Mouse (Mus musculus): ENCODE measurements at regions not wholly inside any gene's neighbourhood (a gene's known extent, or its start where the extent isn't known, plus 50 kb on each side); places are given as distances from the start of the nearest gene placed in this dataset.

- no peak for DNase-seq
These were observed 237.2 kb upstream of the Mef2c start for GRCm38 (mm10) chr13:83266591-83266990.

- DNase-seq = no peak
These were observed 235.2 kb upstream of the Mef2c start for GRCm38 (mm10) chr13:83268663-83269062.

GRCm38 (mm10) chr13:83278695-83279094 lies 225.1 kb upstream of the Mef2c start:
- no peak for DNase-seq

- no peak for DNase-seq
These were observed 196.1 kb upstream of the Mef2c start for GRCm38 (mm10) chr13:83307696-83308095.

GRCm38 (mm10) chr13:83328488-83328887 lies 175.3 kb upstream of the Mef2c start:
- no peak for DNase-seq

- DNase-seq = no peak
These were observed 170.1 kb upstream of the Mef2c start for GRCm38 (mm10) chr13:83333728-83334127.

GRCm38 (mm10) chr13:83344611-83345319 lies 159.1 kb upstream of the Mef2c start:
- DNase-seq = no peak

- DNase-seq = no peak
These were observed 148.5 kb upstream of the Mef2c start for GRCm38 (mm10) chr13:83355341-83355740.

GRCm38 (mm10) chr13:83360529-83360928 lies 143.3 kb upstream of the Mef2c start:
- no peak for DNase-seq

GRCm38 (mm10) chr13:83376097-83376797 lies 127.6 kb upstream of the Mef2c start:
- no peak for DNase-seq

GRCm38 (mm10) chr13:83378644-83379043 lies 125.2 kb upstream of the Mef2c start:
- DNase-seq = no peak

- DNase-seq = no peak
These were observed 121.2 kb upstream of the Mef2c start for GRCm38 (mm10) chr13:83382609-83383008.

- DNase-seq = no peak
These were observed 109.1 kb upstream of the Mef2c start for GRCm38 (mm10) chr13:83394773-83395172.

- no peak for DNase-seq
These were observed 104.5 kb upstream of the Mef2c start for GRCm38 (mm10) chr13:83399381-83399780.

- no peak for DNase-seq
These were observed 64.0 kb upstream of the Mef2c start for GRCm38 (mm10) chr13:83439619-83440436.

GRCm38 (mm10) chr13:83444277-83444676 lies 59.6 kb upstream of the Mef2c start:
- no peak for DNase-seq

- no peak for DNase-seq
These were observed 53.0 kb upstream of the Mef2c start for GRCm38 (mm10) chr13:83450820-83451219.

- DNase-seq = no peak
These were observed 50.8 kb upstream of the Mef2c start for GRCm38 (mm10) chr13:83452987-83453386.

All from kidney, adult 9 months (tissue).